Mouse (Mus musculus): ENCODE data around the gene Nfatc4. TPM values are rescaled to one million over a fixed set of nuclear protein-coding genes. Genes with fewer than 3 reads are reported as not detected.

Gene Nfatc4
- polyA plus RNA-seq, 1 experiment from 2014 or later: 15.3 TPM

- 51% methylated on average over 9 of the region's 9 CpGs for WGBS
- Histone ChIP-seq H3K9ac (ENCODE audit: low read depth, low read length) (no peak overlapping the region), H3K27me3 (replicated peaks; ENCODE audit: control insufficient read depth, insufficient read depth, low read length) (peaks cover 43% of the 10 kb centered on the region), H3K36me3 (ENCODE audit: control insufficient read depth, insufficient read depth, low read length) (no peaks in the 10 kb centered on the region), H3K27ac (ENCODE audit: low read depth, low read length) (no peak overlapping the region), H3K4me3 (ENCODE audit: low read depth, low read length) (no peak overlapping the region), H3K4me1 (replicated peaks; ENCODE audit: control insufficient read depth, insufficient read depth, low read length) (peaks cover 3% of the 10 kb centered on the region), H3K4me2 (peak overlapping the region; percentile 36), H3K9me3 (ENCODE audit: control insufficient read depth, low read length) (no peaks in the 10 kb centered on the region)
- ATAC-seq (replicated peaks; ENCODE audit: low FRiP score) (no peak), DNase-seq (ENCODE audit: low spot score) (no peak)
These were observed 40.5 kb upstream of the Nfatc4 start for GRCm38 (mm10) chr14:55782361-55782960.

- DNase-seq (ENCODE audit: low spot score) (no peak), ATAC-seq (replicated peaks; ENCODE audit: low FRiP score) (no peak)
- Histone ChIP-seq H3K36me3 (ENCODE audit: control insufficient read depth, insufficient read depth, low read length) (no peaks in the 10 kb centered on the region), H3K9me3 (ENCODE audit: control insufficient read depth, low read length) (no peaks in the 10 kb centered on the region), H3K4me2 (peak overlapping the region; percentile 55), H3K27ac (ENCODE audit: low read depth, low read length) (no peak overlapping the region), H3K9ac (ENCODE audit: low read depth, low read length) (no peak overlapping the region), H3K4me1 (replicated peaks; ENCODE audit: control insufficient read depth, insufficient read depth, low read length) (peaks cover 8% of the 10 kb centered on the region), H3K4me3 (ENCODE audit: low read depth, low read length) (peak overlapping the region; percentile 34), H3K27me3 (replicated peaks; ENCODE audit: control insufficient read depth, insufficient read depth, low read length) (peaks cover 49% of the 10 kb centered on the region)
- WGBS: 8% methylated on average over 31 of the region's 31 CpGs
These were observed 39.6 kb upstream of the Nfatc4 start for GRCm38 (mm10) chr14:55783171-55783957.

- Histone ChIP-seq H3K9me3 (ENCODE audit: control insufficient read depth, low read length) (no peaks in the 10 kb centered on the region), H3K4me3 (ENCODE audit: low read depth, low read length) (peak within 1 kb of the TSS; percentile 34), H3K4me2 (peak within 1 kb of the TSS; percentile 55), H3K27ac (ENCODE audit: low read depth, low read length) (no peak within 1 kb of the TSS), H3K27me3 (replicated peaks; ENCODE audit: control insufficient read depth, insufficient read depth, low read length) (peaks cover 49% of the 10 kb centered on the region), H3K36me3 (ENCODE audit: control insufficient read depth, insufficient read depth, low read length) (no peaks in the 10 kb centered on the region), H3K9ac (ENCODE audit: low read depth, low read length) (no peak within 1 kb of the TSS), H3K4me1 (replicated peaks; ENCODE audit: control insufficient read depth, insufficient read depth, low read length) (peaks cover 8% of the 10 kb centered on the region)
- DNase-seq (ENCODE audit: low spot score) (no peak), ATAC-seq (replicated peaks; ENCODE audit: low FRiP score) (no peak)
- WGBS: 6% methylated on average over 13 of the region's 13 CpGs
These were observed 39.0 kb upstream of the Nfatc4 start, which contains the start of gene Adcy4 for GRCm38 (mm10) chr14:55783958-55784235. Adcy4 (minus strand) TSS chr14:55784095.

- no peak for ATAC-seq (replicated peaks; ENCODE audit: low FRiP score)
- Histone ChIP-seq H3K4me1 (replicated peaks; ENCODE audit: control insufficient read depth, insufficient read depth, low read length) (peaks cover 8% of the 10 kb centered on the region), H3K36me3 (ENCODE audit: control insufficient read depth, insufficient read depth, low read length) (no peaks in the 10 kb centered on the region), H3K9me3 (ENCODE audit: control insufficient read depth, low read length) (no peaks in the 10 kb centered on the region), H3K27ac (ENCODE audit: low read depth, low read length) (no peak overlapping the region), H3K4me3 (ENCODE audit: low read depth, low read length) (no peak overlapping the region), H3K27me3 (replicated peaks; ENCODE audit: control insufficient read depth, insufficient read depth, low read length) (peaks cover 49% of the 10 kb centered on the region), H3K9ac (ENCODE audit: low read depth, low read length) (no peak overlapping the region), H3K4me2 (no peak overlapping the region)
- no peak for DNase-seq (ENCODE audit: low spot score)
- WGBS: 39% methylated on average over 6 of the region's 6 CpGs
These were observed 37.7 kb upstream of the Nfatc4 start for GRCm38 (mm10) chr14:55785195-55785594.

- peaks cover 35% of the 10 kb centered on the region for H3K27me3 ChIP-seq (replicated peaks; ENCODE audit: control insufficient read depth, insufficient read depth, low read length)
- H3K4me3 ChIP-seq (ENCODE audit: low read depth, low read length): peak overlapping the region; percentile 57
- H3K27ac ChIP-seq (ENCODE audit: low read depth, low read length): no peak overlapping the region
- no peak for ATAC-seq (replicated peaks; ENCODE audit: low FRiP score)
- H3K4me1 ChIP-seq (replicated peaks; ENCODE audit: control insufficient read depth, insufficient read depth, low read length): peaks cover 6% of the 10 kb centered on the region
- H3K9me3 ChIP-seq (ENCODE audit: control insufficient read depth, low read length): no peaks in the 10 kb centered on the region
- 38% methylated on average over 11 of the region's 11 CpGs for WGBS
- peak overlapping the region; percentile 62 for H3K9ac ChIP-seq (ENCODE audit: low read depth, low read length)
- H3K4me2 ChIP-seq: peak overlapping the region; percentile 97
- H3K36me3 ChIP-seq (ENCODE audit: control insufficient read depth, insufficient read depth, low read length): no peaks in the 10 kb centered on the region
- no peak for DNase-seq (ENCODE audit: low spot score)
These were observed 35.2 kb upstream of the Nfatc4 start for GRCm38 (mm10) chr14:55787731-55788130.

GRCm38 (mm10) chr14:55788256-55789050 lies 34.5 kb upstream of the Nfatc4 start, which contains the start of gene Ripk3:
Ripk3 (minus strand) TSS chr14:55788865.
- ATAC-seq (replicated peaks; ENCODE audit: low FRiP score) (peak; percentile 75), DNase-seq (ENCODE audit: low spot score) (peak; percentile 64)
- peaks cover 28% of the 10 kb centered on the region for H3K27me3 ChIP-seq (replicated peaks; ENCODE audit: control insufficient read depth, insufficient read depth, low read length)
- 3% methylated on average over 40 of the region's 40 CpGs for WGBS
- peaks cover 6% of the 10 kb centered on the region for H3K4me1 ChIP-seq (replicated peaks; ENCODE audit: control insufficient read depth, insufficient read depth, low read length)
- peak within 1 kb of the TSS; percentile 62 for H3K9ac ChIP-seq (ENCODE audit: low read depth, low read length)
- H3K4me3 ChIP-seq (ENCODE audit: low read depth, low read length): peak within 1 kb of the TSS; percentile 57
- no peaks in the 10 kb centered on the region for H3K9me3 ChIP-seq (ENCODE audit: control insufficient read depth, low read length)
- H3K27ac ChIP-seq (ENCODE audit: low read depth, low read length): no peak within 1 kb of the TSS
- H3K36me3 ChIP-seq (ENCODE audit: control insufficient read depth, insufficient read depth, low read length): no peaks in the 10 kb centered on the region
- peak within 1 kb of the TSS; percentile 97 for H3K4me2 ChIP-seq

- Histone ChIP-seq H3K9me3 (ENCODE audit: control insufficient read depth, low read length) (no peaks in the 10 kb centered on the region), H3K4me1 (replicated peaks; ENCODE audit: control insufficient read depth, insufficient read depth, low read length) (peaks cover 9% of the 10 kb centered on the region), H3K36me3 (ENCODE audit: control insufficient read depth, insufficient read depth, low read length) (no peaks in the 10 kb centered on the region), H3K27me3 (replicated peaks; ENCODE audit: control insufficient read depth, insufficient read depth, low read length) (no peaks in the 10 kb centered on the region), H3K9ac (ENCODE audit: low read depth, low read length) (no peak overlapping the region), H3K4me3 (ENCODE audit: low read depth, low read length) (no peak overlapping the region), H3K27ac (ENCODE audit: low read depth, low read length) (no peak overlapping the region), H3K4me2 (no peak overlapping the region)
- ATAC-seq (replicated peaks; ENCODE audit: low FRiP score) (no peak), DNase-seq (ENCODE audit: low spot score) (no peak)
- 46% methylated on average over 2 of the region's 2 CpGs for WGBS
These were observed 29.5 kb upstream of the Nfatc4 start for GRCm38 (mm10) chr14:55793461-55793860.

GRCm38 (mm10) chr14:55793946-55794345 lies 29.0 kb upstream of the Nfatc4 start:
- H3K9me3 ChIP-seq (ENCODE audit: control insufficient read depth, low read length): no peaks in the 10 kb centered on the region
- H3K27me3 ChIP-seq (replicated peaks; ENCODE audit: control insufficient read depth, insufficient read depth, low read length): no peaks in the 10 kb centered on the region
- no peaks in the 10 kb centered on the region for H3K36me3 ChIP-seq (ENCODE audit: control insufficient read depth, insufficient read depth, low read length)
- H3K4me3 ChIP-seq (ENCODE audit: low read depth, low read length): no peak overlapping the region
- 53% methylated on average over 2 of the region's 2 CpGs for WGBS
- H3K9ac ChIP-seq (ENCODE audit: low read depth, low read length): no peak overlapping the region
- ATAC-seq (replicated peaks; ENCODE audit: low FRiP score) (no peak), DNase-seq (ENCODE audit: low spot score) (no peak)
- H3K27ac ChIP-seq (ENCODE audit: low read depth, low read length): no peak overlapping the region
- peaks cover 9% of the 10 kb centered on the region for H3K4me1 ChIP-seq (replicated peaks; ENCODE audit: control insufficient read depth, insufficient read depth, low read length)
- no peak overlapping the region for H3K4me2 ChIP-seq
